Mouse (Mus musculus) kidney, postnatal 25 days (tissue): ENCODE results near the gene Acot8.
"Not testable (repeated sequence)": the region's sequence is repeated elsewhere in the genome, so short reads cannot be mapped to it uniquely, and the experiment has no call there.

Experiments used
- DNase-seq, 2 experiments: peaks; one replicate each; pipeline ENCODE4 v3.0.0; 2021; ENCODE audit warnings: mixed read lengths in 2 of 2

Gene Acot8

GRCm38 (mm10) chr2:164806614-164807013 lies 1.9 kb upstream of the Acot8 start:
- DNase-seq = peak in 1 of 2 experiments; percentile 68

- no peak for DNase-seq
Measured at GRCm38 (mm10) chr2:164805332-164805718, 643 bp upstream of the Acot8 start.

- no peak for DNase-seq
Measured at GRCm38 (mm10) chr2:164803921-164804313, 765 bp downstream of the Acot8 start.

GRCm38 (mm10) chr2:164803201-164803920 lies 1.3 kb downstream of the Acot8 start:
- DNase-seq = peak in 1 of 2 experiments; percentile 73

DNA sequence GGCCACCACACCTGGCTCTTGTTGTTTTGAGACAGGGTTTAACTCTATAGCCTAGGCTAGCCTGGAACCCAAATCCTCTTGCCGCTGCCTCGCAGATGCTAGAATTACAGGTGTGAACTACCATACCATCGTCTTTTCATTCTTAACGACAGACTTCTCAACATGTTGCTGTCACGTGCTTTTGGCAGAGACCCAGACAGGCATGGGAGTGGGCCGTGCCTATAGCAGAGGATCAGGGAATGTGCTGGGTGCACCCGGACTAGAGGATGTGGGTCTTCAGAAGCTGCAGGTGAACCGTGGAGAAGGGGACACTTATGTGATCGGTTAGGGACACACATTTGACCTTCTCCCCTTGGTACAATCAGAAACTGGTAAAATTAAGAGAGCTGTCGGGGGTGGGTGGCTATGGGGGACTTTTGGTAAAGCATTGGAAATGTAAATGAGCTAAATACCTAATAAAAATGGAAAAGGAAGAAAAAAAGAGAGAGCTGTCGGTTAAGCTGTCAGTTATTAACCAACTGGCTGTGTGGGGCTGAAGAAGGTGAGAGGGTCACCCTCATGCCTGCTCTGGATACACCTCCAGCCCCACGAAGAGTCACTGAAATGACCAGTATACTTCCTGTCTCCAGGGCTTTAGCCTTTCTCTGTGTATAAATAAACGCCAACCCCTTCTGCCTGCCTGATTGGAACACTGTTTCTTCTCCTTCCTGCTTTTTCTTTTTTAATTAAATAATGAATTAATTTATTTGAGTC lies 4.3 kb downstream of the Acot8 start:
- peak; percentile 39 to 56 for DNase-seq

DNA sequence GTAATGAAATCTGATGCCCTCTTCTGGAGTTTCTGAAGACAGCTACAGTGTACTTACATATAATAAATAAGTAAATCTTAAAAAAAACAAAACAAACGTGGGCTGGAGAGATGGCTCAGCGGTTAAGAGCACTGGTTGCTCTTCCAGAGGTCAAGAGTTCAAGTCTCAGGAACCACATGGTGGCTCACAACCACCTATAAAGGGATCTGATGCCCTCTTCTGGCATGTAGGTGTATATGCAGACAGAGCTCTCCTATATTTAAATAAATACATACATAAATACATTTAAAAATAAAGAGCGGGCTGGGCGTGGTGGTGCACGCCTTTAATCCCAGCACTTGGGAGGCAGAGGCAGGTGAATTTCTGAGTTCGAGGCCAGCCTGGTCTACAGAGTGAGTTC lies 6.1 kb downstream of the Acot8 start:
- DNase-seq = not testable (repeated sequence)

DNA sequence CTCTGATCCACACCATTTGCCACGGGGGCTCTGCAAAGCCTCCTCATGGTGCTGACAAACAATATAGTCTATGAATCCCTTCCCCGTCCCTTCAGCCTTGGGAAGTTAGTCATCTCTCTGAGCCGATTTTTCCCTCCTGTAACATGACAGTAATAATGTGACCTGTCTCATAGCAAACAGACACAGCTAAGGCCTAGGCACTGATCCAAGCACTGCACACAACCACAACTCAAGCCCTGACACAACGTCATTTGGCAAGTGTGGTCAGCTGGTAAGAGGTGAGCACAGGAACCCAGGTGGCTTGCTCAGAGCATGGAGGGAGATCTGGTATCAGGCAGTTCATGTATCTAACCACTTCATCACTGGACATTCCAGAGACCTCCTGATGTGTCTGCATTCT lies 8.8 kb downstream of the Acot8 start:
- no peak for DNase-seq

DNA sequence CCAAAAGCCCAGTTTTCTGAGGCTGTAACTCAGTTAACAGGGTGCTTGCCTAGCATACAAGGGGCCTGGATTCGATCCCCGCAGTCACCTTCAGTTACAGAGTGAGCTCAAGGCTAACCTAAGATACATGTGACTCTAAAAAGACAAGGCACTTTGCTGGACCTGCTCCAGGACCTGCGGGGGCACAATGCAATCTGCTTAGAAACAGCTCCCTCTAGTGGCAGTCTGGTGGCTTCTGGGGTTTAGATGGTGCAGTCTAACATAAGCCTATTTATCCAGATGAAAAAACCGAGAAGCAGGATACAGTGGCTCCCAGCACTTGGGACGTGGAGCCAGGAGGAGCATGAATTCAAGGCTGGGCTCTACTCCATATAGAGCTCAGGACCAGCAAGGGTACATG lies 10.4 kb downstream of the Acot8 start:
- DNase-seq = peak; percentile 91 to 96

- DNase-seq = no peak
Measured at GRCm38 (mm10) chr2:164793772-164794171, 10.9 kb downstream of the Acot8 start.

- DNase-seq = peak; percentile 77
Measured at GRCm38 (mm10) chr2:164793236-164793635, 11.4 kb downstream of the Acot8 start.

- peak in 1 of 2 experiments; percentile 33 for DNase-seq
Measured at GRCm38 (mm10) chr2:164792400-164793190, 12.1 kb downstream of the Acot8 start.

DNA sequence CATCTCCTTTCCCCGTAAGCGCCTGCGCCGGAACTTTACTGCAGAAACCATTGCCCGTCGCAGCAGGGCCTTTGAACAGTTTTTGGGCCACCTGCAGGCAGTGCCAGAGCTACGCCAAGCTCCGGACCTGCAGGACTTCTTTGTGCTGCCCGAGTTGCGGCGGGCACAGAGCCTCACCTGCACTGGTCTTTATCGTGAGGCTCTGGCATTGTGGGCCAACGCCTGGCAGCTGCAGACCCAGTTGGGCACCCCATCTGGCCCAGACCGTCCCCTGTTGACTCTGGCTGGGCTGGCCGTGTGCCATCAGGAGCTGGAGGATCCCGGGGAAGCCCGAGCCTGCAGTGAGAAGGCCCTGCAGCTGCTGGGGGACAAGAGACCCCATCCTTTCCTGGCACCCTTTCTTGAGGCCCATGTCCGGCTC lies 12.8 kb downstream of the Acot8 start:
- peak in 1 of 2 experiments; percentile 50 for DNase-seq

GRCm38 (mm10) chr2:164790451-164790850 lies 14.2 kb downstream of the Acot8 start:
- peak in 1 of 2 experiments; percentile 65 for DNase-seq

DNA sequence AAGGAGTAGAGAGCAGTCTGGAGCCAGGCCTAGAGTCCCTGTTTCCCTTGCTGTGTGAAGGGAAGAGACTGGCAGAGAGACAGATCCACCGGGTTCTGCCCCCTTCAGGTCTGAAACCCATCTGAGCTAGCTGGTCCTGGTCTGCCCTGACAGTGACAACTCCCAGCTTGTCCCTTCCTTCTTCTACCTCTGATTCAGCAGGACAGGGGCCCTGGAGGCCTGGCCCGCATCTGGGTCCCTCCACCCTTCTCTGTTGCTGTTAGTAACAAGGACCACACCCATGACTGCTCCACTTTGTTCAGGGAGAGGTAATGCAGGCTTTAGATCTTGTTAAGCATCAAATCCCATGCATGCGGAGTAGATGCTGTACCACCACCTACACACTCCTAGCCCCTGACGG lies 16.3 kb downstream of the Acot8 start:
- DNase-seq = no peak

GRCm38 (mm10) chr2:164787779-164788178 lies 16.9 kb downstream of the Acot8 start:
- no peak for DNase-seq

DNA sequence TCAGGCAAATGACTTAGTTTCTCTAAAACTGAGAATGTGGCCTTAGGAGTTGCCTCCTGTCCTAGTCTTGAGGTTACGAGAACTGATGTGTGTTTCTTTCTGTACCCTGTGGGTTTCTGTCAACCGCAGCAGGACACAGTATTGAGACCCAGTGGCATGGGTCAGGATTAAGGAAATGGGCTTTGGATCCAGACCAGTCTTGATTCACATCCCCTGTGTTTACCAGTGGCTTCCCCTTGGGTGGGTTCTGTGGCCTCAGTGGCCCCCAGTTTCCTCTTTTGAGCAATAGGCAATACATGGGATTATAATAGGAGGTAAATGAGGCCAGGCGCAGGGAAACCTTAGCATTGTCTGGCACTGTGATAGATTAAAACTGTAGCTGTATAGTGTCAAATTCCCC lies 17.6 kb downstream of the Acot8 start:
- no peak for DNase-seq

DNA sequence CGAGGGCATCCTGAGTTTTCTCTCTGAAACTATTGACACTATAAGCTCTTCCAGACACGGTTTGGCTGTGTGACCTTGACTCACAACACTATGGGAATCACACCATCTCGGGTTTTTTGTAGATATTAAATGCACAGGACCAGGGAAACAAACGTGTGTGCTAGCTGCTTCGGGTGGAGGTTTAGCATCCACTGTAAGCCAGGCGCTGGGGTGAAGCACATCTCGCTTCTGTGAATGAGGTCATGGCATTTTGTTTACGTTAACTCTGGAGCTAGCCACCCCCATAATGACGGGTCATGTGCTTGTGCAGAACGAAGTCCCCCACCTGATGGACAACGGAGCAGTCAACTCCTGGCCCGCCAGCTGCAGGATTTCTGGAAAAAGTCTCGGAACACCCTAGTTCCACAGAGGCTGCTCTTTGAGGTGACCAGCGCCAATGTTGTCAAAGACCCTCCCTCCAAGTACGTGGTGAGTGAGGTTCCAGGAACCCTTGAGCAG lies 18.2 kb downstream of the Acot8 start:
- DNase-seq = no peak

GRCm38 (mm10) chr2:164785481-164786387 lies 18.9 kb downstream of the Acot8 start, which contains the start of gene Snx21:
Gene Snx21, plus strand, starts transcription at chr2:164785823.
- peak; percentile 93 to 98 for DNase-seq

DNA sequence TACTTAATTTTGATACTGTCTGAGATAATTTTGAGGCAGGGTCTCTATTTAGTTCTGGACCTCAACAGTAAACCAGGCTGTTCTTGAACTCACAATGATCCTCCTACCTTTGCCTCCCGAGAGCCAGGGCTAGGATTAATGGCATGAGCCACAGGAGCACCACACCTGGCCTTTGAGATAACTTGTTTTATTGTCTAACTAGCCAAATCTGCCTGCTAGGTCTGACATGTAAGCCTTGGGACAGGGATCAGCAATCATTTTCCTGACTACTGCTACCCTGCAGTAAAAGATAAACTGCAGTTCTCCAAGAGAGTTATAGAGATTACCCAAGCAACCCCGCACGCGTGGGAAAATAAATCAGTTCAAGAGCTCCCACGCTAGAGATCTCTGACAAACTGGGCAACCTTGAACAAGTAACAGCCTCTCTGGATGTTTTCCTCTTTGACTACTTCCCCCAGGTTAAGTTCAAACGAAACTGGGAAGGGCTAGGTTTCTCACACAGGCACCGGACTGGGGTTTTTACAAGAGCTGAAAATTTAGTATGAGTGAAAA lies 19.7 kb downstream of the Acot8 start:
- DNase-seq = no peak

- no peak for DNase-seq
Measured at GRCm38 (mm10) chr2:164783926-164784581, 20.6 kb downstream of the Acot8 start.

- no peak for DNase-seq
Measured at GRCm38 (mm10) chr2:164781876-164782275, 22.8 kb downstream of the Acot8 start.
